Mouse (Mus musculus): ENCODE results near the gene Sgk1. TPM values are rescaled to one million over a fixed set of nuclear protein-coding genes. Genes with fewer than 3 reads are reported as not detected.
A peak's percentile ranks its signal among the peaks of the same experiment; 100 is the strongest.

The Sgk1 gene
- polyA plus RNA-seq, 2 experiments = 33.4 to 39.9 TPM

GRCm38 (mm10) chr10:21907784-21908183, 25.8 kb downstream of the Sgk1 start:
- Histone ChIP-seq H3K9me3 (ENCODE audit: control insufficient read depth, low read length) (no peaks in the 10 kb centered on the region), H3K4me2 (replicated peaks; ENCODE audit: low read depth, low read length, severe bottlenecking) (no peak overlapping the region), H3K4me1 (ENCODE audit: control insufficient read depth, insufficient read depth, low read length) (peaks cover 2% of the 10 kb centered on the region; the same call in 1 of the 2 replicates), H3K9ac (ENCODE audit: low read depth, low read length, severe bottlenecking) (no peak overlapping the region), H3K36me3 (ENCODE audit: control insufficient read depth, insufficient read depth, low read length) (no peaks in the 10 kb centered on the region), H3K27ac (replicated peaks; ENCODE audit: low read depth, low read length) (no peak overlapping the region), H3K27me3 (ENCODE audit: control insufficient read depth, insufficient read depth, low read length) (no peaks in the 10 kb centered on the region), H3K4me3 (replicated peaks; ENCODE audit: low read length) (no peak overlapping the region)
- DNase-seq (ENCODE audit: low spot score) (no peak), ATAC-seq (ENCODE audit: low FRiP score, low read depth) (no peak)
- 60% methylated on average over 3 of the region's 3 CpGs for WGBS
- TF ChIP-seq POLR2A (IDR thresholded peaks at IDR 0.05; ENCODE audit: borderline replicate concordance, extremely low read depth, insufficient read depth, insufficient read length) = no peak

- DNase-seq (ENCODE audit: low spot score) = no peak
- no peak for TF ChIP-seq POLR2A (IDR thresholded peaks at IDR 0.05; ENCODE audit: borderline replicate concordance, extremely low read depth, insufficient read depth, insufficient read length)
- no peak overlapping the region for H3K9ac ChIP-seq (ENCODE audit: low read depth, low read length, severe bottlenecking)
- H3K4me2 ChIP-seq (replicated peaks; ENCODE audit: low read depth, low read length, severe bottlenecking) = no peak overlapping the region
- no peaks in the 10 kb centered on the region for H3K36me3 ChIP-seq (ENCODE audit: control insufficient read depth, insufficient read depth, low read length)
- no peak for ATAC-seq (ENCODE audit: low FRiP score, low read depth)
- no peak overlapping the region for H3K27ac ChIP-seq (replicated peaks; ENCODE audit: low read depth, low read length)
- H3K9me3 ChIP-seq (ENCODE audit: control insufficient read depth, low read length) = no peaks in the 10 kb centered on the region
- no peaks in the 10 kb centered on the region for H3K27me3 ChIP-seq (ENCODE audit: control insufficient read depth, insufficient read depth, low read length)
- peaks cover 2% of the 10 kb centered on the region; the same call in 1 of the 2 replicates for H3K4me1 ChIP-seq (ENCODE audit: control insufficient read depth, insufficient read depth, low read length)
- 93% methylated on average over 1 of the region's 1 CpGs for WGBS
- H3K4me3 ChIP-seq (replicated peaks; ENCODE audit: low read length) = no peak overlapping the region
Observed at GRCm38 (mm10) chr10:21908686-21909085, 26.7 kb downstream of the Sgk1 start.

GRCm38 (mm10) chr10:21910334-21910733, 28.4 kb downstream of the Sgk1 start:
- Histone ChIP-seq H3K9ac (ENCODE audit: low read depth, low read length, severe bottlenecking) (no peak overlapping the region), H3K36me3 (ENCODE audit: control insufficient read depth, insufficient read depth, low read length) (no peaks in the 10 kb centered on the region), H3K27me3 (ENCODE audit: control insufficient read depth, insufficient read depth, low read length) (no peaks in the 10 kb centered on the region), H3K27ac (replicated peaks; ENCODE audit: low read depth, low read length) (no peak overlapping the region), H3K9me3 (ENCODE audit: control insufficient read depth, low read length) (no peaks in the 10 kb centered on the region), H3K4me3 (replicated peaks; ENCODE audit: low read length) (no peak overlapping the region), H3K4me2 (replicated peaks; ENCODE audit: low read depth, low read length, severe bottlenecking) (no peak overlapping the region), H3K4me1 (ENCODE audit: control insufficient read depth, insufficient read depth, low read length) (peaks cover 2% of the 10 kb centered on the region; the same call in 1 of the 2 replicates)
- ATAC-seq (ENCODE audit: low FRiP score, low read depth) (no peak), DNase-seq (ENCODE audit: low spot score) (no peak)
- TF ChIP-seq POLR2A (IDR thresholded peaks at IDR 0.05; ENCODE audit: borderline replicate concordance, extremely low read depth, insufficient read depth, insufficient read length) = no peak
- 84% methylated on average over 9 of the region's 9 CpGs for WGBS

GRCm38 (mm10) chr10:21911303-21911947, 29.4 kb downstream of the Sgk1 start:
- Histone ChIP-seq H3K4me2 (replicated peaks; ENCODE audit: low read depth, low read length, severe bottlenecking) (no peak overlapping the region), H3K4me1 (ENCODE audit: control insufficient read depth, insufficient read depth, low read length) (peaks cover 2% of the 10 kb centered on the region; the same call in 1 of the 2 replicates), H3K9ac (ENCODE audit: low read depth, low read length, severe bottlenecking) (no peak overlapping the region), H3K36me3 (ENCODE audit: control insufficient read depth, insufficient read depth, low read length) (no peaks in the 10 kb centered on the region), H3K9me3 (ENCODE audit: control insufficient read depth, low read length) (no peaks in the 10 kb centered on the region), H3K4me3 (replicated peaks; ENCODE audit: low read length) (no peak overlapping the region), H3K27ac (replicated peaks; ENCODE audit: low read depth, low read length) (0 out of 2 replicates have a peak overlapping the region, but pooled peaks have one; percentile 7), H3K27me3 (ENCODE audit: control insufficient read depth, insufficient read depth, low read length) (no peaks in the 10 kb centered on the region)
- no peak for TF ChIP-seq POLR2A (IDR thresholded peaks at IDR 0.05; ENCODE audit: borderline replicate concordance, extremely low read depth, insufficient read depth, insufficient read length)
- 26% methylated on average over 10 of the region's 10 CpGs for WGBS
- ATAC-seq (ENCODE audit: low FRiP score, low read depth) (peak; percentile 65), DNase-seq (ENCODE audit: low spot score) (peak; percentile 26)

- H3K36me3 ChIP-seq (ENCODE audit: control insufficient read depth, insufficient read depth, low read length) = no peaks in the 10 kb centered on the region
- no peak overlapping the region for H3K27ac ChIP-seq (replicated peaks; ENCODE audit: low read depth, low read length)
- H3K4me2 ChIP-seq (replicated peaks; ENCODE audit: low read depth, low read length, severe bottlenecking) = no peak overlapping the region
- DNase-seq (ENCODE audit: low spot score) (no peak), ATAC-seq (ENCODE audit: low FRiP score, low read depth) (no peak)
- no peak overlapping the region for H3K9ac ChIP-seq (ENCODE audit: low read depth, low read length, severe bottlenecking)
- no peaks in the 10 kb centered on the region for H3K9me3 ChIP-seq (ENCODE audit: control insufficient read depth, low read length)
- H3K27me3 ChIP-seq (ENCODE audit: control insufficient read depth, insufficient read depth, low read length) = no peaks in the 10 kb centered on the region
- 0 out of 2 replicates have a peak, but pooled peaks cover 2% of the 10 kb centered on the region for H3K4me1 ChIP-seq (ENCODE audit: control insufficient read depth, insufficient read depth, low read length)
- WGBS = 25% methylated on average over 1 of the region's 1 CpGs
- TF ChIP-seq POLR2A (IDR thresholded peaks at IDR 0.05; ENCODE audit: borderline replicate concordance, extremely low read depth, insufficient read depth, insufficient read length) = no peak
- no peak overlapping the region for H3K4me3 ChIP-seq (replicated peaks; ENCODE audit: low read length)
Observed at GRCm38 (mm10) chr10:21914751-21915150, 32.8 kb downstream of the Sgk1 start.

Measured in limb, embryonic 14.5 days (tissue).